Mouse (Mus musculus) spleen, postnatal 14 days (tissue): ENCODE measurements around the gene Traf3.

Experiments
- DNase-seq, 2 experiments: peaks; one replicate each; pipeline ENCODE4 v3.0.0; 2021 to 2022; ENCODE audit warnings: low spot score in 2 of 2

Traf3 gene

GRCm38 (mm10) chr12:111165831-111166591, at the start of gene Traf3:
Traf3 (plus strand) TSS chr12:111166370.
- peak; percentile 51 to 65 for DNase-seq

GRCm38 (mm10) chr12:111119506-111120085, 46.6 kb upstream of the Traf3 start:
- DNase-seq, result no peak

- DNase-seq, result no peak
Observed at GRCm38 (mm10) chr12:111120976-111121645, 45.1 kb upstream of the Traf3 start.

GRCm38 (mm10) chr12:111122332-111122852, 43.8 kb upstream of the Traf3 start:
- DNase-seq, result no peak

- no peak for DNase-seq
Observed at GRCm38 (mm10) chr12:111124601-111125260, 41.4 kb upstream of the Traf3 start.

- DNase-seq, result no peak
Observed at GRCm38 (mm10) chr12:111125666-111126065, 40.5 kb upstream of the Traf3 start.

GRCm38 (mm10) chr12:111134169-111134568, 32.0 kb upstream of the Traf3 start:
- no peak for DNase-seq

- no peak for DNase-seq
Observed at GRCm38 (mm10) chr12:111134791-111135733, 31.1 kb upstream of the Traf3 start.

GRCm38 (mm10) chr12:111135953-111136352, 30.2 kb upstream of the Traf3 start:
- DNase-seq, result no peak

- DNase-seq, result no peak
Observed at GRCm38 (mm10) chr12:111137079-111137478, 29.1 kb upstream of the Traf3 start.

GRCm38 (mm10) chr12:111143005-111143508, 23.1 kb upstream of the Traf3 start:
- no peak for DNase-seq

- DNase-seq, result no peak
Observed at GRCm38 (mm10) chr12:111143509-111144063, 22.6 kb upstream of the Traf3 start.

GRCm38 (mm10) chr12:111144598-111144997, 21.6 kb upstream of the Traf3 start:
- no peak for DNase-seq

GRCm38 (mm10) chr12:111145269-111145668, 20.9 kb upstream of the Traf3 start:
- no peak for DNase-seq

- no peak for DNase-seq
Observed at GRCm38 (mm10) chr12:111149495-111150235, 16.5 kb upstream of the Traf3 start.

- DNase-seq, result peak in 1 of 2 experiments; percentile 53
Observed at GRCm38 (mm10) chr12:111150236-111150596, 16.0 kb upstream of the Traf3 start.

- DNase-seq, result no peak
Observed at GRCm38 (mm10) chr12:111151422-111152156, 14.6 kb upstream of the Traf3 start.

- DNase-seq, result no peak
Observed at GRCm38 (mm10) chr12:111152579-111152978, 13.6 kb upstream of the Traf3 start.
